Comparison of ENCODE assay signal across 24 mouse cellular contexts in genomic region chr4:111486187-111486586, GRCm38 (mm10).
DNase-seq lines count a peak whose midpoint lies in the region; ATAC-seq and TF ChIP-seq lines count a peak whose summit lies in the region.
"Had no signal": no experiment of that assay in that cellular context is flagged by ENCODE, and none has a peak within 500 bp of the region (broad histone marks: within the 10 kb centered on the region; RNA-seq: fewer than 3 reads in every experiment).

No protein-coding gene starts in this region.

- WGBS in hindbrain, embryonic 12.5 days, result 71% methylated on average over 5 of the region's 5 CpGs
- 70% methylated on average over 5 of the region's 5 CpGs for WGBS in hindbrain, embryonic 14.5 days
- 65% methylated on average over 5 of the region's 5 CpGs for WGBS in lung, embryonic 14.5 days
- 76% methylated on average over 5 of the region's 5 CpGs for WGBS in neural tube, embryonic 13.5 days
- WGBS in neural tube, embryonic 15.5 days, result 80% methylated on average over 5 of the region's 5 CpGs
- 66% methylated on average over 5 of the region's 5 CpGs for WGBS in intestine, postnatal 0 days

- no peak overlapping the region for H3K4me3 ChIP-seq in hindbrain, embryonic 12.5 days
- no peak overlapping the region for H3K4me3 ChIP-seq in hindbrain, embryonic 14.5 days (replicated peaks; ENCODE audit: low read length)
- no peak overlapping the region for H3K4me3 ChIP-seq in lung, embryonic 14.5 days (ENCODE audit: low read depth, low read length)
- H3K4me3 ChIP-seq in neural tube, embryonic 13.5 days, result no peak overlapping the region
- no peak overlapping the region for H3K4me3 ChIP-seq in neural tube, embryonic 15.5 days (replicated peaks)
- H3K4me3 ChIP-seq in intestine, postnatal 0 days (ENCODE audit: low read depth, low read length), result no peak overlapping the region
- H3K4me3 ChIP-seq: embryonic facial prominence, embryonic 10.5 days; embryonic facial prominence, embryonic 13.5 days; erythroblast, embryonic 14.5 days; forebrain, embryonic 12.5 days; forebrain, embryonic 15.5 days had no signal

- no peak for DNase-seq in hindbrain, embryonic 14.5 days (ENCODE audit: low spot score)
- DNase-seq in lung, embryonic 14.5 days, result no peak
- no peak for DNase-seq in lung, postnatal 36 days
- no peak for DNase-seq in gastrocnemius, postnatal 25 days
- DNase-seq: adrenal gland, adult 8-10 months; adrenal gland, postnatal 25 days; cerebellum, adult 11-12 months; cerebellum, adult 8-10 months; cerebellum, postnatal 10 days; cerebellum, postnatal 36 days; embryo, embryonic 11 days; heart, adult 11 months had no signal

- no peak overlapping the region for H3K27ac ChIP-seq in hindbrain, embryonic 12.5 days
- no peak overlapping the region for H3K27ac ChIP-seq in hindbrain, embryonic 14.5 days
- no peak overlapping the region for H3K27ac ChIP-seq in lung, embryonic 14.5 days (ENCODE audit: low read depth)
- no peak overlapping the region for H3K27ac ChIP-seq in neural tube, embryonic 13.5 days (replicated peaks)
- no peak overlapping the region for H3K27ac ChIP-seq in neural tube, embryonic 15.5 days (replicated peaks)
- H3K27ac ChIP-seq in intestine, postnatal 0 days (ENCODE audit: low read depth, low read length), result no peak overlapping the region
- H3K27ac ChIP-seq: embryonic facial prominence, embryonic 13.5 days; forebrain, embryonic 12.5 days; forebrain, embryonic 15.5 days had no signal

- 0 out of 2 replicates have a peak, but pooled peaks have one; percentile 47 for ATAC-seq in hindbrain, embryonic 12.5 days (ENCODE audit: low FRiP score)
- no peak for ATAC-seq in hindbrain, embryonic 14.5 days (ENCODE audit: low FRiP score)
- peak; percentile 30; the same call in 1 of the 2 replicates for ATAC-seq in lung, embryonic 14.5 days (ENCODE audit: insufficient read depth)
- ATAC-seq in neural tube, embryonic 13.5 days (ENCODE audit: low read depth), result 0 out of 2 replicates have a peak, but pooled peaks have one; percentile 52
- no peak for ATAC-seq in neural tube, embryonic 15.5 days (ENCODE audit: low FRiP score)
- ATAC-seq in intestine, postnatal 0 days, result no peak
- ATAC-seq: activated CD4-positive, CD25-positive, alpha-beta regulatory T cell, adult 4 months; forebrain, embryonic 15.5 days; inflammation-experienced regulatory T-cells, adult 6 months had no signal

- H3K36me3 ChIP-seq in hindbrain, embryonic 12.5 days, result no peaks in the 10 kb centered on the region
- H3K36me3 ChIP-seq in hindbrain, embryonic 14.5 days (replicated peaks; ENCODE audit: control insufficient read depth, insufficient read depth), result no peaks in the 10 kb centered on the region
- H3K36me3 ChIP-seq in lung, embryonic 14.5 days (ENCODE audit: insufficient read depth), result no peaks in the 10 kb centered on the region
- H3K36me3 ChIP-seq in neural tube, embryonic 13.5 days, result no peaks in the 10 kb centered on the region
- no peaks in the 10 kb centered on the region for H3K36me3 ChIP-seq in neural tube, embryonic 15.5 days
- no peaks in the 10 kb centered on the region for H3K36me3 ChIP-seq in intestine, postnatal 0 days (ENCODE audit: control insufficient read depth, insufficient read depth)
- H3K36me3 ChIP-seq: embryonic facial prominence, embryonic 10.5 days; embryonic facial prominence, embryonic 13.5 days; forebrain, embryonic 12.5 days; forebrain, embryonic 15.5 days had no signal

- no peak overlapping the region for H3K4me2 ChIP-seq in hindbrain, embryonic 12.5 days (replicated peaks)
- H3K4me2 ChIP-seq in hindbrain, embryonic 14.5 days (replicated peaks), result no peak overlapping the region
- no peak overlapping the region for H3K4me2 ChIP-seq in lung, embryonic 14.5 days
- no peak overlapping the region for H3K4me2 ChIP-seq in neural tube, embryonic 13.5 days
- H3K4me2 ChIP-seq in neural tube, embryonic 15.5 days, result no peak overlapping the region
- H3K4me2 ChIP-seq in intestine, postnatal 0 days (replicated peaks; ENCODE audit: low read depth), result no peak overlapping the region
- H3K4me2 ChIP-seq: embryonic facial prominence, embryonic 13.5 days; forebrain, embryonic 12.5 days; forebrain, embryonic 15.5 days; heart, embryonic 11.5 days had no signal

- no peaks in the 10 kb centered on the region for H3K9me3 ChIP-seq in hindbrain, embryonic 12.5 days (replicated peaks)
- H3K9me3 ChIP-seq in hindbrain, embryonic 14.5 days (ENCODE audit: control insufficient read depth, low read length), result no peaks in the 10 kb centered on the region
- no peaks in the 10 kb centered on the region for H3K9me3 ChIP-seq in lung, embryonic 14.5 days (ENCODE audit: low read depth, low read length)
- H3K9me3 ChIP-seq in neural tube, embryonic 13.5 days, result no peaks in the 10 kb centered on the region
- H3K9me3 ChIP-seq in neural tube, embryonic 15.5 days (replicated peaks), result no peaks in the 10 kb centered on the region
- H3K9me3 ChIP-seq in intestine, postnatal 0 days (ENCODE audit: control insufficient read depth), result no peaks in the 10 kb centered on the region
- H3K9me3 ChIP-seq: embryonic facial prominence, embryonic 10.5 days; embryonic facial prominence, embryonic 13.5 days; forebrain, embryonic 12.5 days; forebrain, embryonic 15.5 days had no signal

- no peaks in the 10 kb centered on the region for H3K27me3 ChIP-seq in hindbrain, embryonic 12.5 days
- H3K27me3 ChIP-seq in hindbrain, embryonic 14.5 days (ENCODE audit: control insufficient read depth, insufficient read depth, low read length), result no peaks in the 10 kb centered on the region
- H3K27me3 ChIP-seq in lung, embryonic 14.5 days (ENCODE audit: insufficient read depth, low read length), result no peaks in the 10 kb centered on the region
- H3K27me3 ChIP-seq in neural tube, embryonic 13.5 days, result no peaks in the 10 kb centered on the region
- no peaks in the 10 kb centered on the region for H3K27me3 ChIP-seq in neural tube, embryonic 15.5 days (replicated peaks)
- no peaks in the 10 kb centered on the region for H3K27me3 ChIP-seq in intestine, postnatal 0 days (replicated peaks; ENCODE audit: control insufficient read depth, insufficient read depth, low read length)
- H3K27me3 ChIP-seq: embryonic facial prominence, embryonic 13.5 days; forebrain, embryonic 15.5 days had no signal

- H3K4me1 ChIP-seq in hindbrain, embryonic 12.5 days, result peaks cover 5% of the 10 kb centered on the region; the same call in 1 of the 2 replicates
- no peaks in the 10 kb centered on the region for H3K4me1 ChIP-seq in hindbrain, embryonic 14.5 days (replicated peaks; ENCODE audit: control insufficient read depth, insufficient read depth, low read length)
- no peaks in the 10 kb centered on the region for H3K4me1 ChIP-seq in lung, embryonic 14.5 days (ENCODE audit: insufficient read depth)
- H3K4me1 ChIP-seq in neural tube, embryonic 13.5 days (replicated peaks), result peaks cover 4% of the 10 kb centered on the region; the same call in 1 of the 2 replicates
- no peaks in the 10 kb centered on the region for H3K4me1 ChIP-seq in neural tube, embryonic 15.5 days
- H3K4me1 ChIP-seq in intestine, postnatal 0 days (replicated peaks; ENCODE audit: control insufficient read depth, insufficient read depth, low read length), result no peaks in the 10 kb centered on the region
- H3K4me1 ChIP-seq: forebrain, embryonic 12.5 days; forebrain, embryonic 15.5 days had no signal

- no peak overlapping the region for H3K9ac ChIP-seq in hindbrain, embryonic 12.5 days
- no peak overlapping the region for H3K9ac ChIP-seq in hindbrain, embryonic 14.5 days
- no peak overlapping the region for H3K9ac ChIP-seq in lung, embryonic 14.5 days
- H3K9ac ChIP-seq in neural tube, embryonic 13.5 days, result no peak overlapping the region
- H3K9ac ChIP-seq in neural tube, embryonic 15.5 days (replicated peaks), result no peak overlapping the region
- H3K9ac ChIP-seq in intestine, postnatal 0 days (ENCODE audit: low read depth, low read length), result no peak overlapping the region
- H3K9ac ChIP-seq: embryonic facial prominence, embryonic 13.5 days; forebrain, embryonic 12.5 days; forebrain, embryonic 15.5 days had no signal

- no peak for TF ChIP-seq CTCF in lung, embryonic 14.5 days (IDR thresholded peaks at IDR 0.05; ENCODE audit: low read depth)
- TF ChIP-seq CTCF in intestine, postnatal 0 days (IDR thresholded peaks at IDR 0.05; ENCODE audit: low read depth), result no peak

Comparison
In these comparisons a context has a peak if more than half of its experiments do, and no peak if none do; other contexts are left out.
1. ATAC-seq: peak in hindbrain, embryonic 12.5 days (single experiment), lung, embryonic 14.5 days (single experiment) and neural tube, embryonic 13.5 days (single experiment); none in hindbrain, embryonic 14.5 days (single experiment), neural tube, embryonic 15.5 days (single experiment) and intestine, postnatal 0 days (single experiment).